Mouse (Mus musculus) forebrain, embryonic 15.5 days (tissue): Measurements from ENCODE around the gene Vdac2. TPM values are rescaled to one million over a fixed set of nuclear protein-coding genes. Genes with fewer than 3 reads are reported as not detected.

Experiments used
- ATAC-seq: fragments of 200-750 bp; cut with Nextera tagmentation; replicated peaks from 2 replicates; pipeline ENCODE4 v1.8.0; 2017; ENCODE audit warnings: mild to moderate bottlenecking, moderate TSS enrichment, moderate library complexity
- H3K27ac ChIP-seq: fragments of 300-500 bp; sonication (generic); replicated peaks from 2 replicates; pipeline ENCODE4 v1.5.1; 2015; ENCODE audit warnings: mild to moderate bottlenecking, inconsistent platforms
- H3K27me3 ChIP-seq: fragments of 300-500 bp; sonication (generic); 2 replicates; pipeline ENCODE4 v1.6.1; 2015; ENCODE audit warnings: inconsistent platforms
- H3K36me3 ChIP-seq: fragments of 300-500 bp; sonication (generic); 2 replicates; pipeline ENCODE4 v1.6.1; 2015; ENCODE audit warnings: mild to moderate bottlenecking, inconsistent platforms
- H3K4me1 ChIP-seq: fragments of 300-500 bp; sonication (generic); 2 replicates; pipeline ENCODE4 v1.6.1; 2015; ENCODE audit warnings: inconsistent platforms
- H3K4me2 ChIP-seq: fragments of 300-500 bp; sonication (generic); replicated peaks from 2 replicates; pipeline ENCODE4 v1.6.1; 2015; ENCODE audit warnings: mild to moderate bottlenecking, inconsistent platforms
- H3K4me3 ChIP-seq: fragments of 300-500 bp; sonication (generic); 2 replicates; pipeline ENCODE4 v1.5.1; 2015; ENCODE audit warnings: mild to moderate bottlenecking, inconsistent platforms
- H3K9ac ChIP-seq: fragments of 300-500 bp; sonication (generic); replicated peaks from 2 replicates; pipeline ENCODE4 v1.6.1; 2015; ENCODE audit warnings: mild to moderate bottlenecking, inconsistent platforms
- H3K9me3 ChIP-seq: fragments of 300-500 bp; sonication (generic); 2 replicates; pipeline ENCODE4 v1.6.1; 2016; ENCODE audit warnings: inconsistent platforms
- WGBS: fragments of 180-500 bp; shearing (Covaris S2); methylation state at CpG from one replicate; pipeline ENCODE4 v1.1.7; 2015; ENCODE audit warnings: mixed read lengths; 5-methylcytosine and 5-hydroxymethylcytosine counted together
- polyA plus RNA-seq: library from polyadenylated mRNA; unstranded; fragments of >200 nt; fragmentation: Nextera tagmentation; extraction: Ambion mirVana; gene quantifications from 2 replicates; pipeline ENCODE4 v1.2.1, GENCODE M21; 2015

Vdac2 gene
- 245 and 250 TPM in 2 replicates for polyA plus RNA-seq

GRCm38 (mm10) chr14:21824938-21825337 lies at the start of gene Vdac2:
Gene Vdac2 (plus strand): TSS chr14:21825238.
- Histone ChIP-seq H3K27ac (no peak within 1 kb of the TSS), H3K4me1 (no peaks in the 10 kb centered on the region), H3K9ac (no peak within 1 kb of the TSS), H3K4me3 (no peak within 1 kb of the TSS), H3K36me3 (no peaks in the 10 kb centered on the region), H3K27me3 (no peaks in the 10 kb centered on the region), H3K9me3 (no peaks in the 10 kb centered on the region), H3K4me2 (no peak within 1 kb of the TSS)
- WGBS, result 86% methylated on average over 2 of the region's 2 CpGs
- no peak for ATAC-seq

GRCm38 (mm10) chr14:21776201-21776600 lies 48.8 kb upstream of the Vdac2 start:
- Histone ChIP-seq H3K27ac (no peak overlapping the region), H3K36me3 (peaks cover 20% of the 10 kb centered on the region; the same call in 1 of the 2 replicates), H3K27me3 (no peaks in the 10 kb centered on the region), H3K9me3 (no peaks in the 10 kb centered on the region), H3K4me1 (no peaks in the 10 kb centered on the region), H3K9ac (no peak overlapping the region), H3K4me2 (no peak overlapping the region), H3K4me3 (no peak overlapping the region)
- 97% methylated on average over 4 of the region's 4 CpGs for WGBS
- ATAC-seq, result no peak

GRCm38 (mm10) chr14:21786500-21786899 lies 38.5 kb upstream of the Vdac2 start:
- H3K36me3 ChIP-seq, result peaks cover 19% of the 10 kb centered on the region
- H3K4me3 ChIP-seq, result no peak overlapping the region
- H3K27me3 ChIP-seq, result no peaks in the 10 kb centered on the region
- H3K27ac ChIP-seq, result no peak overlapping the region
- H3K9ac ChIP-seq, result no peak overlapping the region
- no peak for ATAC-seq
- H3K4me2 ChIP-seq, result no peak overlapping the region
- H3K9me3 ChIP-seq, result no peaks in the 10 kb centered on the region
- WGBS, result 43% methylated on average over 4 of the region's 4 CpGs
- H3K4me1 ChIP-seq, result no peaks in the 10 kb centered on the region

- H3K27ac ChIP-seq, result no peak overlapping the region
- H3K4me1 ChIP-seq, result no peaks in the 10 kb centered on the region
- no peak overlapping the region for H3K9ac ChIP-seq
- no peaks in the 10 kb centered on the region for H3K9me3 ChIP-seq
- 84% methylated on average over 3 of the region's 3 CpGs for WGBS
- H3K36me3 ChIP-seq, result peaks cover 22% of the 10 kb centered on the region
- no peak for ATAC-seq
- no peaks in the 10 kb centered on the region for H3K27me3 ChIP-seq
- H3K4me3 ChIP-seq, result no peak overlapping the region
- H3K4me2 ChIP-seq, result no peak overlapping the region
These were observed 37.7 kb upstream of the Vdac2 start for GRCm38 (mm10) chr14:21787374-21787773.

GRCm38 (mm10) chr14:21788121-21788520 lies 36.9 kb upstream of the Vdac2 start:
- no peaks in the 10 kb centered on the region for H3K9me3 ChIP-seq
- H3K4me1 ChIP-seq, result no peaks in the 10 kb centered on the region
- no peaks in the 10 kb centered on the region for H3K27me3 ChIP-seq
- ATAC-seq, result no peak
- no peak overlapping the region for H3K4me2 ChIP-seq
- H3K36me3 ChIP-seq, result peaks cover 25% of the 10 kb centered on the region
- H3K27ac ChIP-seq, result no peak overlapping the region
- H3K9ac ChIP-seq, result no peak overlapping the region
- H3K4me3 ChIP-seq, result no peak overlapping the region
- 90% methylated on average over 5 of the region's 5 CpGs for WGBS

- no peak overlapping the region for H3K4me2 ChIP-seq
- no peaks in the 10 kb centered on the region for H3K9me3 ChIP-seq
- H3K4me1 ChIP-seq, result no peaks in the 10 kb centered on the region
- no peak for ATAC-seq
- peaks cover 12% of the 10 kb centered on the region; the same call in 1 of the 2 replicates for H3K36me3 ChIP-seq
- H3K4me3 ChIP-seq, result no peak overlapping the region
- no peaks in the 10 kb centered on the region for H3K27me3 ChIP-seq
- H3K9ac ChIP-seq, result no peak overlapping the region
- 93% methylated on average over 9 of the region's 9 CpGs for WGBS
- H3K27ac ChIP-seq, result no peak overlapping the region
These were observed 34.3 kb upstream of the Vdac2 start for GRCm38 (mm10) chr14:21790585-21791251.

GRCm38 (mm10) chr14:21791722-21792121 lies 33.3 kb upstream of the Vdac2 start:
- 94% methylated on average over 4 of the region's 4 CpGs for WGBS
- ATAC-seq, result no peak
- no peak overlapping the region for H3K27ac ChIP-seq
- no peaks in the 10 kb centered on the region for H3K9me3 ChIP-seq
- no peak overlapping the region for H3K4me2 ChIP-seq
- H3K4me3 ChIP-seq, result no peak overlapping the region
- no peaks in the 10 kb centered on the region for H3K4me1 ChIP-seq
- H3K36me3 ChIP-seq, result peaks cover 12% of the 10 kb centered on the region; the same call in 1 of the 2 replicates
- no peaks in the 10 kb centered on the region for H3K27me3 ChIP-seq
- no peak overlapping the region for H3K9ac ChIP-seq

GRCm38 (mm10) chr14:21792250-21792649 lies 32.8 kb upstream of the Vdac2 start:
- H3K4me1 ChIP-seq, result no peaks in the 10 kb centered on the region
- WGBS, result 94% methylated on average over 6 of the region's 6 CpGs
- no peaks in the 10 kb centered on the region for H3K9me3 ChIP-seq
- no peaks in the 10 kb centered on the region for H3K27me3 ChIP-seq
- H3K27ac ChIP-seq, result no peak overlapping the region
- H3K4me3 ChIP-seq, result no peak overlapping the region
- H3K4me2 ChIP-seq, result no peak overlapping the region
- no peak overlapping the region for H3K9ac ChIP-seq
- ATAC-seq, result no peak
- peaks cover 12% of the 10 kb centered on the region; the same call in 1 of the 2 replicates for H3K36me3 ChIP-seq

GRCm38 (mm10) chr14:21800641-21801040 lies 24.4 kb upstream of the Vdac2 start:
- Histone ChIP-seq H3K27ac (no peak overlapping the region), H3K4me2 (no peak overlapping the region), H3K4me3 (no peak overlapping the region), H3K4me1 (no peaks in the 10 kb centered on the region), H3K9ac (no peak overlapping the region), H3K36me3 (0 out of 2 replicates have a peak, but pooled peaks cover 3% of the 10 kb centered on the region), H3K9me3 (no peaks in the 10 kb centered on the region), H3K27me3 (no peaks in the 10 kb centered on the region)
- WGBS, result 93% methylated on average over 4 of the region's 4 CpGs
- ATAC-seq, result no peak

- Histone ChIP-seq H3K9me3 (no peaks in the 10 kb centered on the region), H3K9ac (no peak overlapping the region), H3K4me3 (no peak overlapping the region), H3K27ac (no peak overlapping the region), H3K4me2 (no peak overlapping the region), H3K4me1 (no peaks in the 10 kb centered on the region), H3K27me3 (no peaks in the 10 kb centered on the region), H3K36me3 (0 out of 2 replicates have a peak, but pooled peaks cover 2% of the 10 kb centered on the region)
- WGBS, result 73% methylated on average over 7 of the region's 7 CpGs
- no peak for ATAC-seq
These were observed 23.4 kb upstream of the Vdac2 start for GRCm38 (mm10) chr14:21801624-21802023.

- H3K4me1 ChIP-seq, result no peaks in the 10 kb centered on the region
These were observed 22.4 kb upstream of the Vdac2 start for GRCm38 (mm10) chr14:21802543-21803206.

GRCm38 (mm10) chr14:21806203-21806602 lies 18.8 kb upstream of the Vdac2 start:
- Histone ChIP-seq H3K36me3 (no peaks in the 10 kb centered on the region), H3K27ac (no peak overlapping the region), H3K4me1 (no peaks in the 10 kb centered on the region), H3K9ac (no peak overlapping the region), H3K4me2 (no peak overlapping the region), H3K27me3 (no peaks in the 10 kb centered on the region), H3K9me3 (no peaks in the 10 kb centered on the region), H3K4me3 (no peak overlapping the region)
- WGBS, result 92% methylated on average over 2 of the region's 2 CpGs
- no peak for ATAC-seq

More at GRCm38 (mm10) chr14:21802543-21803206, 22.4 kb upstream of the Vdac2 start:
- H3K36me3 ChIP-seq, result 0 out of 2 replicates have a peak, but pooled peaks cover 2% of the 10 kb centered on the region
- no peak overlapping the region for H3K4me2 ChIP-seq
- no peak for ATAC-seq
- 91% methylated on average over 6 of the region's 6 CpGs for WGBS
- no peaks in the 10 kb centered on the region for H3K9me3 ChIP-seq
- H3K27ac ChIP-seq, result no peak overlapping the region
- no peaks in the 10 kb centered on the region for H3K27me3 ChIP-seq
- no peak overlapping the region for H3K9ac ChIP-seq
- no peak overlapping the region for H3K4me3 ChIP-seq
